Mouse (Mus musculus): ENCODE results near the gene Lad1.

GRCm38 (mm10) chr1:135861091-135861490, 42.7 kb downstream of the Lad1 start:
- TF ChIP-seq CTCF (conservative IDR thresholded peaks at IDR 0.05; ENCODE audit: low read length) = no peak
- TF ChIP-seq POU5F1 (IDR thresholded peaks at IDR 0.05; ENCODE audit: borderline replicate concordance, low read length) = no peak
- no peak for TF ChIP-seq NANOG (IDR thresholded peaks at IDR 0.05; ENCODE audit: borderline replicate concordance, low read length)
